Mouse (Mus musculus): ENCODE measurements around the gene Apbb2.

DNA sequence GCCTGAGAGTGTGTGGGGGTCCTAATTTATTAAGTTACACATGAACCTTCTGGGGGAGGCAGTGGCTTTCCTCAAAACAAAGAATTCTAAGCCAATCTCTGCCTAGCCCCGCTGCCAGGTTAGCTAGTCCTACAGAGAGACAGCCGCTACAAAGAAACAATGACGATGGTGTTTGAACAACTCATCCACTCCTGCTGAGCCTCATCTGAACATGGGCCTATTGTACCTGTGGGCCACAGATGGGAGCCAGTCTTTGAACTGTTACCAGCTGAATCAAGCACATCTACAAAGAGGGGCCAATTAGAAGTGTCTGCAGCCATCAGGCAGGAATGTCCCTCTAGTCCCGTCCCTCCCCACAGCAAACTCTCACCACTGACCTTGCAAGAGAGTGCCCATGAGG, 45.3 kb downstream of the Apbb2 start:
- TF ChIP-seq TCF12 (IDR thresholded peaks at IDR 0.05; ENCODE audit: insufficient read depth, poor library complexity, severe bottlenecking) (no peak), USF1 (IDR thresholded peaks at IDR 0.05; ENCODE audit: low read depth) (no peak)
